Mouse (Mus musculus) kidney, embryonic 14.5 days (tissue): ENCODE data around the gene Hectd2. TPM values are rescaled to one million over a fixed set of nuclear protein-coding genes. Genes with fewer than 3 reads are reported as not detected.
A peak's percentile ranks its signal among the peaks of the same experiment; 100 is the strongest.

Experiments used
- ATAC-seq: fragments of 200-750 bp; cut with Nextera tagmentation; 2 replicates; pipeline ENCODE4 v1.8.0; 2017; ENCODE audit warnings: moderate number of reproducible peaks, mild to moderate bottlenecking, moderate TSS enrichment, moderate library complexity; ENCODE audit not compliant: low FRiP score, low TSS enrichment
- H3K27ac ChIP-seq: fragments of 300-500 bp; sonication (generic); 2 replicates; pipeline ENCODE4 v1.5.1; 2014; ENCODE audit warnings: low read depth, mild to moderate bottlenecking, low read length, moderate library complexity, mixed read lengths
- H3K27me3 ChIP-seq: fragments of 300-500 bp; sonication (generic); 2 replicates; pipeline ENCODE4 v1.6.1; 2014; ENCODE audit warnings: mild to moderate bottlenecking, low read length; ENCODE audit not compliant: control insufficient read depth, insufficient read depth
- H3K36me3 ChIP-seq: fragments of 300-500 bp; sonication (generic); 2 replicates; pipeline ENCODE4 v1.6.1; 2014; ENCODE audit warnings: low read length, mixed read lengths; ENCODE audit not compliant: control insufficient read depth, insufficient read depth
- H3K4me1 ChIP-seq: fragments of 300-500 bp; sonication (generic); 2 replicates; pipeline ENCODE4 v1.6.1; 2014; ENCODE audit warnings: low read length, mixed read lengths; ENCODE audit not compliant: control insufficient read depth, insufficient read depth
- H3K4me2 ChIP-seq: fragments of 300-500 bp; sonication (generic); replicated peaks from 2 replicates; pipeline ENCODE4 v1.6.1; 2014; ENCODE audit warnings: low read depth, mild to moderate bottlenecking, low read length
- H3K4me3 ChIP-seq: fragments of 300-500 bp; sonication (generic); 2 replicates; pipeline ENCODE4 v1.5.1; 2014; ENCODE audit warnings: mild to moderate bottlenecking, low read length
- H3K9ac ChIP-seq: fragments of 300-500 bp; sonication (generic); 2 replicates; pipeline ENCODE4 v1.6.1; 2014; ENCODE audit warnings: low read depth, mild to moderate bottlenecking, low read length, moderate library complexity
- H3K9me3 ChIP-seq: fragments of 300-500 bp; sonication (generic); 2 replicates; pipeline ENCODE4 v1.6.1; 2016; ENCODE audit warnings: low read length; ENCODE audit not compliant: control insufficient read depth
- WGBS: fragments of 180-500 bp; shearing (Covaris S2); extraction: QIAGEN DNeasy Blood & Tissue Kit; methylation state at CpG from one replicate; pipeline ENCODE4 v1.1.7; 2014; 5-methylcytosine and 5-hydroxymethylcytosine counted together
- polyA plus RNA-seq: library from polyadenylated mRNA; unstranded; fragments of >200 nt; fragmentation: Nextera tagmentation; extraction: Ambion mirVana; gene quantifications from 2 replicates; pipeline ENCODE4 v1.2.1, GENCODE M21; 2014

Hectd2 gene
- polyA plus RNA-seq, 1 experiment from 2014 or later: 3.2 TPM

DNA sequence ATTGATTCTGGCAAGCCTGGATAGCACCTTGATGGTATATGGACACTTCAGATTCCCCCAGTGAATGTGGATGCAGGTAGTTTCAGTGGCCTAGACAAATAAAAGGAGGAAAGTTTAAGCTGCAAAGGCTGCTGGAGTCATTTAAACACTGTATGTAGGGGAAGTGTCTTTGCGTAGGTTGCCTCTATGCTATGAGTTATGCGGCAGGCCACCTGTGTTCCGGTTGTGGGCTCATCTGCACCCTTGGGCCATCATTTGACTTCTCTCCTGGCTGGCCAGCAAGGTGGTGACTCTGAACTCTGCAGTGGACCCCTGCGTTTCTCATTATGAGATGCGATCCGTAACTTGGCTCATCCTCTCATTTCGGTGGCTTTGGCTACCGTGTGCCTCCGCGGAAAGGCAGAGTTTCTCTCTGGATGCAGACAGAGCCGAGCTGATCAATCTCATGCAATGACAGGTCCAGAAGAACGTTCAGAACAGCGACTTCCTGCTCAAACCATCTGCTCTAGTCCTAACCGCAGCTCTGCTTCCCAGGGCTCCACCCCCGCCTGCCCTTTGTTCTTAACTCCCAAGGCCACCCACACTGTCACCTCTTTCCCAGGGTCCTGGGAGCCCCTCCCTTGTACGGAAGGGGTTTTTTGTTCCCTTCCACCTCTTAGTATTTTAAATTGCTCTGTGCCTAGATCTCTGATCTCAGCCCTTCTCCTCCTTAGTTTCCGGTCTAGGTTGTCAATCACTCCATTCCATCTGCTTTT is 20.3 kb upstream of the Hectd2 start:
- Histone ChIP-seq H3K4me1 (peaks cover 11% of the 10 kb centered on the region), H3K9me3 (no peaks in the 10 kb centered on the region), H3K4me3 (peak overlapping the region; percentile 18; the same call in 1 of the 2 replicates), H3K27me3 (no peaks in the 10 kb centered on the region), H3K27ac (0 out of 2 replicates have a peak overlapping the region, but pooled peaks have one; percentile 37), H3K36me3 (no peaks in the 10 kb centered on the region), H3K9ac (0 out of 2 replicates have a peak overlapping the region, but pooled peaks have one; percentile 4), H3K4me2 (peak overlapping the region; percentile 38)
- peak; percentile 79; the same call in 1 of the 2 replicates for ATAC-seq
- 24% methylated on average over 17 of the region's 17 CpGs for WGBS

DNA sequence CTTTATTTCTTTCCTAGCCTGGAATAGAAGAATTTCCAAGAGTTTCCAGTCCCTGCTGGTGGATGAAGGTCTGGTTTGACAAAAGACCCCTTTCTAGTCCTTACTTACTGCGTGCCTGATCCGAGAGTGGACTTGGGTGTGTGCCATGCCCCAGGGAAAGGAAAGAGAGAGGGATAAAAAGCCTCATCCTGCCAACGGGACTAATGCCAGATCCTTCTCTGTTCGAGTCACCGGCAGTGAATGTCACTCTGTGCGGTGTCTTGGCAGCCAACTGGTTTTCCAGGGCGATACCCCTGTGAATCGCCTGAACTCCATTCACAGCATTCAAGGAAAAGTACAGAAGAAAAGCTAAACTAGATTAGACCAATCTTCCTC is 19.7 kb upstream of the Hectd2 start:
- 27% methylated on average over 8 of the region's 8 CpGs for WGBS
- H3K27ac ChIP-seq: peak overlapping the region; percentile 32; the same call in 1 of the 2 replicates
- no peak overlapping the region for H3K9ac ChIP-seq
- no peak overlapping the region for H3K4me3 ChIP-seq
- no peaks in the 10 kb centered on the region for H3K9me3 ChIP-seq
- no peaks in the 10 kb centered on the region for H3K27me3 ChIP-seq
- peak overlapping the region; percentile 38 for H3K4me2 ChIP-seq
- no peak for ATAC-seq
- H3K4me1 ChIP-seq: peaks cover 11% of the 10 kb centered on the region
- H3K36me3 ChIP-seq: no peaks in the 10 kb centered on the region

DNA sequence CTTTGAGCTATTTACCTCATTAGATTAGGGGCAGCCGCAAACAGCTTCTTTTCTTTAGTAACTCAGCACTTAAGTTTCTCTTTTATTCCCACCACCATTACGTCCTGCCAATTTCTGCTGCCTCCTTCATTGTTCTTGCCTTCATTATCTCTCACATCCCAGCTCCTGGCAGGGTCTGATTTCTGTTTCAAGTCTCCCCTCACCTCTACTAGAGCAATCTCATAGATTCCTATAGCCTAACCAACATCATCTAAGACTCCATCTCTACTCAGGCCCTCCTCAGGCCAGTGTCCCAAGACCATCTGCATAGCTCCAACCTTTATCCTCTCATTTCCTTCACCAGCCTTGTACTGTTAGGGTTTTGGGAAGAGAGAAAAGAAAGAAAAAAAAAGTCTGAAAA is 19.3 kb upstream of the Hectd2 start:
- no peak for ATAC-seq
- WGBS: 60% methylated on average over 2 of the region's 2 CpGs

DNA sequence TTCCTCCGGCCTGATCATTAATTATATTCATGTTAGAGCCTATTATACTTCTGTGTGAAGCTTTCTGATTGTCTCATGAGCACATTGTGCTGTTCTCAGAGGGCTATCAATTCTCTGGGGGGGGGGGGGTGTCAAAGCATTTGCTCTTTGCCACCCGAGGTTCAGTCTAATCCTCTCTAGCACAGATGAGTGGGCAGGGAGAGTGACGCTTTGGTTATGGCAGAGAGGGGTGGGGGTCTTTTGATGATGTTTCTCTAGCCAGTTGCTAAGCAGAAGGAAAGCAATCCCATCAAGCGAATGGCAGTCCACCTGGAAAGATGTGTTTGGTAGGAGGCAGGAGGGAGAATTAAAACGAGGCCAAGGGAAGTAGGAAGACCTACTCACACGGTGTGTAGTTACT is 18.6 kb upstream of the Hectd2 start:
- WGBS: 26% methylated on average over 6 of the region's 6 CpGs

More for the DNA sequence above, 19.3 kb upstream of the Hectd2 start:
- H3K9me3 ChIP-seq: no peaks in the 10 kb centered on the region
- H3K9ac ChIP-seq: no peak overlapping the region
- H3K27me3 ChIP-seq: no peaks in the 10 kb centered on the region
- peaks cover 11% of the 10 kb centered on the region for H3K4me1 ChIP-seq
- no peak overlapping the region for H3K27ac ChIP-seq
- peak overlapping the region; percentile 38; the same call in 1 of the 2 replicates for H3K4me2 ChIP-seq
- H3K4me3 ChIP-seq: no peak overlapping the region
- no peaks in the 10 kb centered on the region for H3K36me3 ChIP-seq

DNA sequence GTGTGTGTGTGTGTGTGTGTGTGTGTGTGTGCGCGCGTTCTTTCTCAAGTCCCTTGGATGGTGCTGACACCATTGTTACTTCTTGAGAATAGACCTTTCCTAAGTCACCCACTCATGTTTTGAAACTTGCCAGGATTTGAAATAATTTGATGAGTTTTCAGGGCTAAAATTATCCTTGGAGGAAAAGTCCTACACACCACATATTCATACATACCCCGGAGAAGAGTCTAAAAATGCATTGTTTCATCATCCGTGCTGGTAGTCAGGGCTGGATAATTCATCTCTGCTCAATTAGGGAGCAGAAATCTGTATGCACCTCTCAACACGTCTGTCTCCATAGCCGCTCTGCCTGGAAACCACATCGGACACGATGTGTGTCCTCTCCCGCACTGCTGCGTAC is 17.5 kb upstream of the Hectd2 start:
- ATAC-seq: no peak

More for the DNA sequence above, 18.6 kb upstream of the Hectd2 start:
- no peak for ATAC-seq
- Histone ChIP-seq H3K27ac (no peak overlapping the region), H3K4me2 (no peak overlapping the region), H3K9me3 (no peaks in the 10 kb centered on the region), H3K27me3 (no peaks in the 10 kb centered on the region), H3K9ac (no peak overlapping the region), H3K4me1 (peaks cover 11% of the 10 kb centered on the region), H3K4me3 (no peak overlapping the region), H3K36me3 (no peaks in the 10 kb centered on the region)

DNA sequence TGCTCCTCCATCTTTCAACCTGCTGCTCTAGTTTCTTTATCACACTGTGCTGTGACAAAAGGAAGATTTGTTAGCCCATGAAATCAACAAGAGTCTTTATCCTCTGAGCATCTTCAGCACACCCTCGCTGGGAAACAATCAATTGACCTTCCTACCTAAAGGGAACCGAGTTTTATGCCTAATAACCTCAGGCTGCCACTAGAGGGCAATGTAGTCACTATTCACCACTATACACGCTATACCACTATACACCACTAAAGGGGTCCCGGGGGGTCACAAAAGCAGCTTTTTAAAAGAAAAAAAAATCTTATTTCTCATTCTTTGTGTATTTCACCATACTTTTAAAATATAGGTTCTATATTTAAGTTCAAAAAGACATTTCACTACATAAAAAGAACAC is 15.9 kb upstream of the Hectd2 start:
- Histone ChIP-seq H3K36me3 (no peaks in the 10 kb centered on the region), H3K4me3 (no peak overlapping the region), H3K9ac (no peak overlapping the region), H3K27me3 (no peaks in the 10 kb centered on the region), H3K9me3 (no peaks in the 10 kb centered on the region), H3K4me1 (peaks cover 11% of the 10 kb centered on the region), H3K4me2 (no peak overlapping the region), H3K27ac (no peak overlapping the region)
- WGBS: 10% methylated on average over 4 of the region's 4 CpGs
- 0 out of 2 replicates have a peak, but pooled peaks have one; percentile 56 for ATAC-seq

More for the DNA sequence above, 17.5 kb upstream of the Hectd2 start:
- no peaks in the 10 kb centered on the region for H3K36me3 ChIP-seq
- WGBS: 94% methylated on average over 11 of the region's 11 CpGs
- H3K4me3 ChIP-seq: no peak overlapping the region
- no peak overlapping the region for H3K27ac ChIP-seq
- H3K4me1 ChIP-seq: peaks cover 11% of the 10 kb centered on the region
- no peak overlapping the region for H3K4me2 ChIP-seq
- H3K9me3 ChIP-seq: no peaks in the 10 kb centered on the region
- H3K27me3 ChIP-seq: no peaks in the 10 kb centered on the region
- no peak overlapping the region for H3K9ac ChIP-seq

DNA sequence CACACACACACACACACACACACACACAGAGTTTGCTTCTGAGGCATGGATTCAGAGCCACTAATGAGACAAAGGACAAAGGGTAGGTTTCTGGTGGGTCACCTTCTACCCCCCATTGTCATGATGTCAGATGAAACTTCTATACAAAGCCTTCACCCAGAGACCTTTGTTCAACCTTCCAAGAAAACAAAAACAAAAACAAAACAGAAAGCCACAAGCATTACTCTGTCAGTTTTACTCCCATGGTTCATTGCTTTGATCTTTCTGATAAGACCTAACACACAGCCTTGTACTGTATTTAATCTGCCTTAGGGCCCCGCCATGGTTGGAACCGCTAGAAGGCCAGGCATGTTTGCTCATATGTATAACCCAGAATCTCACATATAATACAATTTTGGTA is 15.1 kb upstream of the Hectd2 start:
- no peaks in the 10 kb centered on the region for H3K27me3 ChIP-seq
- H3K4me1 ChIP-seq: peaks cover 5% of the 10 kb centered on the region; the same call in 1 of the 2 replicates
- WGBS: 83% methylated on average over 2 of the region's 2 CpGs
- no peak overlapping the region for H3K27ac ChIP-seq
- H3K4me2 ChIP-seq: no peak overlapping the region
- ATAC-seq: no peak
- no peak overlapping the region for H3K4me3 ChIP-seq
- H3K9ac ChIP-seq: no peak overlapping the region
- H3K9me3 ChIP-seq: no peaks in the 10 kb centered on the region
- H3K36me3 ChIP-seq: no peaks in the 10 kb centered on the region

DNA sequence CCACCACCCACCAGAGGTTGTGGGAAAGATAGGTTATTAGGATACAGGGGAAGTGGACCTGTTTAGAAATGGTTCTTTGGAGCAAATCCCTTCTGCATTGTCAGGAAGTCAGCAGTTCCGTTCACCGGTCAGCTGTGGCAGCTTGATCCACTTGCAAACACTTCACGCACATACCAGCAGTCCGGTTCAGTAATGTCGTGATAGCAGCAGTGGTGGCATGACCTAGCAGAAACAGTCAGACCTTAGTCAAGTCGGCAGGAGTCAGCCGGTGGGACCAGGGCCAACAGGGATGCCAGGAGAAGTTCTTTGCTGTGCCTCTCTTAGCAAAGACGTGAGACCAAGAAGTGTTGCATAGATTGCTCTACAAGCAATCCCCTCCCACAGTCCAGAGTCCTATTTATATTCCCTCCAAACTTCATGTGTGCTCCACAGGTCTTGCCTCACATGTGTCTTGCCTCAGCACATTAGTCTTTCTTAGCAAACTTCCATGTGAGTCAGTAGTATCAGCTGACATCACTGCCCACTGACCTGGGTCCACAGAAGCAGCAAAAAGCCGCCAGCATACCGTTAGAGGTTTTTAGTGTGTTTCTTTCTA is 14.3 kb upstream of the Hectd2 start:
- Histone ChIP-seq H3K27me3 (no peaks in the 10 kb centered on the region), H3K4me3 (no peak overlapping the region), H3K36me3 (no peaks in the 10 kb centered on the region), H3K27ac (no peak overlapping the region), H3K9ac (no peak overlapping the region), H3K4me2 (no peak overlapping the region), H3K9me3 (no peaks in the 10 kb centered on the region), H3K4me1 (0 out of 2 replicates have a peak, but pooled peaks cover 4% of the 10 kb centered on the region)
- no peak for ATAC-seq
- WGBS: 71% methylated on average over 10 of the region's 10 CpGs

DNA sequence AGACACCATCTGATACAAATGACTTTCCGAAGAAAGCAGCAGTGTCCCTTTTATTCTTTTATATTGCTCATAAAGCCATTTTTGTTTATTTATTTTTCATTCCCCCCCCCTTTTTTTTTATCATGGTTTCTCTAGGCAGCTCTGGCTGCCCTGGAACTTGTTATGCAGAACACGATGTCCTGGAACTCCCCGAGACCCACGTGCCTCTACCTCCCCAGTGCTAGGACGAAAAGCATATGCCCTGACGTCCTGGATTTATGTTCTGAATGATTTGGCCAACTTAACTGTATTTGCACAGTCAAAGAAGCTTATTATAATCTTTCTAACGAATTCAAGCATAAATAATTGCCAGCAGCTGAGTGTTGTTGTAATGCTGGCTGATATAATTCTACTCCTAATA is 13.7 kb upstream of the Hectd2 start:
- Histone ChIP-seq H3K4me2 (no peak overlapping the region), H3K9ac (no peak overlapping the region), H3K36me3 (no peaks in the 10 kb centered on the region), H3K9me3 (no peaks in the 10 kb centered on the region), H3K4me1 (0 out of 2 replicates have a peak, but pooled peaks cover 3% of the 10 kb centered on the region), H3K27me3 (no peaks in the 10 kb centered on the region), H3K27ac (no peak overlapping the region), H3K4me3 (no peak overlapping the region)
- WGBS: 77% methylated on average over 7 of the region's 7 CpGs
- ATAC-seq: no peak
